Comparison of ENCODE assay signal across 24 mouse cellular contexts in the genomic region with DNA sequence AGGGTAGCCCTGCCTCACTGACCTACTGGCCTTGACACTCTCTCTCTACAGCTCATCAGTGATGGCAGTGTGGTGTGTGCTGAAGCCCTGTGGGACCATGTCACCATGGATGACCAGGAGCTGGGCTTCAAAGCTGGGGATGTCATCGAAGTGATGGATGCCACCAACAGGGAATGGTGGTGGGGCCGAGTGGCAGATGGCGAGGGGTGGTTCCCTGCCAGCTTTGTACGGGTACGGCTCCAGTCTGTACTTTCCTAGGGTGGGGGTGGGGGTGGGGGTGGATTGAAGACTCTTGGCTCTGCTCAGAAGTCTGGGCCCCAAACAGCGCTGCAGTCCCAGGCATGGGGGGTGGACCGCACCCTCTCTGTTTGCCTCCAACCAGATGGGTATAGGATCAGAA.
"Had no signal": no experiment of that assay in that cellular context is flagged by ENCODE, and none has a peak within 500 bp of the region (broad histone marks: within the 10 kb centered on the region; RNA-seq: fewer than 3 reads in every experiment).

No protein-coding gene starts in this region.

- H3K4me3 ChIP-seq: left cerebral cortex, adult 2 months; limb, embryonic 10.5 days; limb, embryonic 13.5 days; liver, embryonic 12.5 days; liver, embryonic 15.5 days; lung, embryonic 15.5 days; midbrain, embryonic 13.5 days; myocyte; neural tube, embryonic 13.5 days; stomach, embryonic 15.5 days had no signal

- DNase-seq: kidney, adult 18-20 months; kidney, adult 9 months; kidney, postnatal 14 days; kidney, postnatal 4 days; layer of hippocampus, postnatal 36 days; liver; lung, adult 18-20 months; lung, postnatal 10 days; lung, postnatal 36 days; retina, postnatal 1 day; right cerebral cortex, postnatal 25 days; spleen, adult 18-20 months; thymus, postnatal 25 days had no signal

- H3K27ac ChIP-seq: left cerebral cortex, adult 2 months; limb, embryonic 10.5 days; limb, embryonic 13.5 days; liver, embryonic 12.5 days; liver, embryonic 15.5 days; lung, embryonic 15.5 days; midbrain, embryonic 13.5 days; neural tube, embryonic 13.5 days; stomach, embryonic 15.5 days had no signal

- ATAC-seq: liver, embryonic 12.5 days; midbrain, embryonic 13.5 days; midbrain, embryonic 16.5 days had no signal
